Mouse (Mus musculus): ENCODE measurements around the gene Mov10. TPM values are rescaled to one million over a fixed set of nuclear protein-coding genes. Genes with fewer than 3 reads are reported as not detected.

Gene Mov10
- total RNA-seq, 2 experiments from 2014 or later, result 9.3 to 9.7 TPM

DNA sequence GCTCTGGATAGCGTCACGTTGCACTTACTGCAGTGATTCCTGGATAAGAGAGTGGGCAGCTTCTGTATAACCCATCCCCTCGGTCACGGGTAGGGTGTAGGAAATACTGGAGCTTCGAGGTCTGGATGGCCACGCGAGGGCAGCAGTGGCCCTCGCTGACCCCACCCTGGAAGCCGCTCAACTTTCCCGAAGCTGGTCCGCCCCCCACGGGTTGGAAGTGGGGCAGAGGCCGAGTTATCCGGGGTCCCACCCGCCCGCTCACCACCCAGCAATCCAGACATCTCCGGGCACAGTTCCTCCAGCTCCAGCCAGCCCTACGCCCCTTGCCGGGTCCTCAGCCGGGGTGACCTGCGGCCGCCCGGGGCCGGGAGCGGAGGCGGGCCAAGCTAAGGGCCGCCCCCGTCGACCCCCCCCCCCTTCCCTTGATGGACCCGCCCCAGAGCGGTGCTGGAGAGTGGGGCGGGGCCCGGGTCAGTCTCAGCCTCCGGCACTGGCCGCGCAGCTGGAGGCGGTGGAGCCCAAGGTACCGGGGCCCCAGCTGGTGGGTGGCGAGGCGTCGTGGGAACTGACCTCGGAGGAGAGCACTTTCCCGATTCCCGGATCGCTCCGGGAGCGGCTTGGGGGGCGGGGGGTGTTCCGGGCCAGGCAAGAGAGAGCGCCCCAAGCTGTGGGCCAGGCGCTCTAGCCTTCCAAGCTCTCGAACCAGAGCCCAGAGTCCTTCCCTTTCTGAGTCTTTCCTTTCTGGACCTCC is 29.6 kb downstream of the Mov10 start:
- intact Hi-C loops (cut with DNase I), result no loop called here
- DNase-seq (ENCODE audit: extremely low spot score in 1 of 2, low spot score in 2 of 2), result peak in 1 of 2 experiments; percentile 91

DNA sequence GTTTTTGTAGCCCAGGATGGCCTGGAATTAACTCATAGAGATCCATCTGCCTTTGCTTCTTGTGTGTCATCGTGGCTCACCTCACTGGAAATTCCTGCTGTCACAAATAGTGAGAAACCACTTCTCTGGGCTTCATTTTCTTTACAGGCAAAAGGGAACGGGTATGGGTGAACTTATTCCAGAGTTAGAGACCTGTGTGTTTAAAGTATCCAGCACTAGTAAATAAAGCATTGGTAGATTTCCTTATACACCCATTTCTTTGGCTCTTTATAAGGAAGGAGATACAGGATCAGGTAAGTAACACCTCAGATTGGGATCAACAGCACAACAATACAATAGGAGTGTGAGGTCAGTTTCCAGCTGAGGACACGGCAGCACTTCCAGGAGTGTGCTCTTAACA is 30.3 kb downstream of the Mov10 start, which contains the start of gene Rhoc:
Rhoc (plus strand) TSS at position 301 of the 400 bp plus-strand sequence.
- intact Hi-C loops (cut with DNase I), result no loop called here

DNA sequence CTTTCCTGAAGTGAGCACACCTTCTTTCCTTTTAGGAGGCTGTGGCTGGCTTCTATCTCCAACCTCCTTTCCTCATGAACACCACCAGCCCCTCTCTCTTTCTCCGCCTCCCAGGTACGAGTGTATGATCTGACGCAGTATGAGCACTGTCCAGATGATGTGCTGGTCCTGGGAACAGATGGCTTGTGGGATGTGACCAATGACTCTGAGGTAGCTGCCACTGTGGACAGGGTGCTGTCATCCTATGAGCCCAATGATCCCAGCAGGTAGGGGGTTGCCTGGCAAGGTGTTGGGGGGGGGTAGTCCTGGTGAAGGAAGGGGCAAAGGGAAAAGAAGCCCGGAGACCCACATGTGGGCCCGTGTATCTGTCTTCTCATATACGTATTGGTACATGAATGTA is 33.1 kb downstream of the Mov10 start:
- DNase-seq (ENCODE audit: extremely low spot score in 1 of 2, low spot score in 2 of 2), result no peak
- intact Hi-C loops (cut with DNase I), result no loop called here

More for the DNA sequence above, 30.3 kb downstream of the Mov10 start, which contains the start of gene Rhoc:
- DNase-seq (ENCODE audit: extremely low spot score in 1 of 2, low spot score in 2 of 2), result no peak

DNA sequence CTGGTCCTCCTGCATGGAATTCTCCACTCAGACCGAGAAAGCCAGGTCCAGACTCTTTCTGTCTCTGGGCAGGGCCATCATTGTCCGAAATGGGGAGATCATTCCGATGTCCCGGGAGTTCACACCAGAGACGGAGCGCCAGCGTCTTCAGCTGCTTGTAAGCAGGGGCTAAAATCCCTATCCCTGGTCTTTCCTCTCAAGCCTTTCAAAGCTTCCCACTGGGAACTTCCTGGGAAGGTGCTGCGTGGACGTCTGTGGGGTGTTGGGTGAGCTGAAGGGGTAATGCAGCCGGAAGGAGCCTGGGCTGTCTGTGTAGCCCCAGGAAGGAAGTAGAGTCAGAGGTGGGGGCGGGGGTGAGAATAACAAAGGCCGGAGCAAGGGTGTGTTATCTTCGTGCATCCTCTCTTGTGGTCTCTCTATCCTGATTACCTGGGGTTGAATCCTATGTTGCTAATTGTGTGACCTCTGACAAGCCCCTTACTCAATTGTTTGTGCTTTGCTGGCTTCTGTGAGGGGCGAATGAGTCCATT is 34.3 kb downstream of the Mov10 start:
- peak in 1 of 2 experiments; percentile 33 for DNase-seq (ENCODE audit: extremely low spot score in 1 of 2, low spot score in 2 of 2)
- intact Hi-C loops (cut with DNase I), result loop anchor here (5.0 kb wide), 1 partner anchor 78 kb away; the partner anchor contains the start of genes Capza1 and St7l

DNA sequence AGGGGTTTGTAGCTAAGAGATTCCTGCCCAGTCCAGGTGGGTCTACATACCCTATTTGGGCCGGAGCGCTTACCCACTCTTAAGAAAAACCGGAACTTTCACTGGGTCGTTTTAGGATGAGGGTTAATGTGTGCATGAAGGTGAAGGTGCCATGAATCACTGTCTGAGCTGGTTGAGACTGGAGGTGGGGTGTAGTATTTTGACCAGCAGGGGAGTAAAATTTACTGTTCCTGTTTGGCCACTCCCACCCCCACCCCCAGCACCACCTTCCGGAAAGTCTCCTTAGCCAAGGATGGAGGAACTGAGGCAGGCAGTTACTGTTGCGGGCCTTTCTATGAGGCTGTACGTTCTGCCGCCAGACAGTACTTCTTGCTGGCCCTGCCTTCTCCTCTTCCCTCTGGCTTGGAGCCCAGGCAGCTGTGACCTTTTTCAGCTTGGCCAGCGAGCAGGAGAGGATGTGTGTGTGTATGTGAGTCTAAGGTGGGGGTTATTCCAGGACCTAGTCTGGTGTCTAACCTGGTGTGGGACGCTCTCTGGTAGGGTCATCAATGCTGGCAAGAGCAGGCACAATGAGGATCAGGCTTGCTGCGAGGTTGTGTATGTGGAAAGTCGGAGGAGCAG is 36.2 kb downstream of the Mov10 start:
- peak in 1 of 2 experiments; percentile 78 for DNase-seq (ENCODE audit: extremely low spot score in 1 of 2, low spot score in 2 of 2)
- intact Hi-C loops (cut with DNase I), result loop anchor here (5.0 kb wide), 1 partner anchor 80 kb away; the partner anchor contains the start of genes Capza1 and St7l

DNA sequence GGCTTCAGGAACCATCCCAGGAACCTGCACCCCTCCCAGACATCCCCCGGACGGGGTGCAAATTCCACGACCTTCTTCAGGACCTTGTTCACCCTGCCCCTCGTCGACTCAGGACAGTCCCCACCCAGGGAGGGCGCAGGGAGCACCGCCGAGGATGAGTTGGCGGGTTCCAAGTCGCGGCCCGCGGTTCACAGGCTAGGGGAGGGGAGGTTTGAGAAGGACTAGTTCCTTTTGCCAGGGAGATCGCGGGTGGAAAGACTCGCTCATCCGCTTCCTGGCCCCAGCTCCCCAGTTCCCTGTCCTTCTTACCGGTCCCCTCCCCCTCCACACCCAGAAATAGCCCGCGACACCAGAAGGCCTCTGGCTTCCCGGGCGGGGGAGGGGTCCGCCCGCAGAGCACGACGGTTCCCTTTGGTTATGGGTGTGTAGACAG is 36.9 kb downstream of the Mov10 start, which contains the start of gene Fam19a3:
Fam19a3 (minus strand) TSS at position 370 of the 433 bp plus-strand sequence.
- intact Hi-C loops (cut with DNase I), result loop anchor here (2.0 to 5.0 kb wide), 2 partner anchors 67 to 81 kb away; partner anchors contain the start of genes Capza1 and St7l
- DNase-seq (ENCODE audit: extremely low spot score in 1 of 2, low spot score in 2 of 2), result peak in 1 of 2 experiments; percentile 56

DNA sequence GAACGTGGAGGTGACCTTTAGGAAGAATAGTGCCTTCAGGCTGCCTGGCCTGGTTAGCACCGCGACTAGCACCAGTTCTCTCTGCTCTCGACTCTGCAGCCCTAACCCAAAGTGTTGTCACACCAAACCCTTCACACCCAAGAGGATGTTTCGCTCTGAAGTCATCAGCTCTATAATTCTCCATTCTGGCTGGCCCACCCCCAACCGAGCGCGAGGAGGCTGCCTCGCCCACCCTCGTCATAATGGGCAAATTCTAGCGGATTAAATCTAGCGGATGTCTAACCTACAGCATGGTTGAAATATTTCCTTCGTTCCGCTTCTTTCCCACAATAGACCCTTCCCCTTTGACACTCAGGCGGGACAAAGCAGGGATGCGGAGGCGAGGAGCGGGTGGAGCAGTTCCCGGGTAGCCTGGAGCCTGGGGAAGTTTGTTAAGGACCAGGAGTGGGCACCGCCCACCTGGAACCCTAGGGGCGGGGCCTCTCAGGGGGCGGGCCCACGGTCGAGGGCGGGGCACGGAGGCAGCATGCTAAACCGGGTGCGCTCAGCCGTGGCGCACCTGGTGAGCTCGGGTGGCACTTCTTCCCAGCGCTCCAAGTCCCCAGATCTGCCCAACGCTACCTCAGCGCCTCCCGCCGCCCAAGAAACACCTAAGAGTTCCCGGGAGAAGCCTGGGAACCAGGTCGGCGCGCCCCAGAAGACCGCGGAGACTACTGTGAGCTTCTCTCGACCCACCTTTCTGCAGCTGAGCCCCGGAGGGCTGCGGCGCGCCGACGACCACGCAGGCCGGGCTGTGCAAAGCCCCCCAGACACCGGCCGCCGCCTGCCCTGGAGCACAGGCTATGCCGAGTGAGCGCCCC is 37.6 kb downstream of the Mov10 start, which contains the start of gene Ppm1j:
Ppm1j (plus strand) TSS at position 496 of the 860 bp plus-strand sequence.
- DNase-seq (ENCODE audit: extremely low spot score in 1 of 2, low spot score in 2 of 2), result peak in 1 of 2 experiments; percentile 71
- intact Hi-C loops (cut with DNase I), result loop anchor here (2.0 to 5.0 kb wide), 2 partner anchors 66 to 82 kb away; partner anchors contain the start of genes Capza1 and St7l

DNA sequence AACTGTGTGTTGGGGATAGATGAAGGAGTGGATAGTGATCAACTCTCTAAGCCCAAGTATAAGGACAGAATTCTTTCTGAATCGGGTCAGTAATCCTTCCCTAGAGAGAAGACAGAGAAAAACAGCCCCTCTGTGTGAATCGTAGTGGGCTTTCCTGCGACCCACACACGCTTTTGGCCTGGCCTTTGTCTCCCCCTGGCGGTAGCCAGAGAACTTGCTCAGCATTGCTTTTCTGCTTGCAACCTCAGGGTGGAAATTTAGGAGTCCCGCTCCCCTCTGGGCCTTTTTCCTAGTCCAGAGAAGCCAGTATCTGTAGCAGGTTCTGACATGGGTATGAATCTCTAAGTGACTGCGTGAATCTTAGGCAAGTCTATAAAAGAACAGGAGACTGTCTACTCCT is 38.4 kb downstream of the Mov10 start:
- intact Hi-C loops (cut with DNase I), result loop anchor here (2.0 to 10.0 kb wide), 3 partner anchors 65 to 185 kb away; partner anchors contain the start of genes Capza1, St7l and Wnt2b
- peak; percentile 42 to 75 for DNase-seq (ENCODE audit: extremely low spot score in 1 of 2, low spot score in 2 of 2)

DNA sequence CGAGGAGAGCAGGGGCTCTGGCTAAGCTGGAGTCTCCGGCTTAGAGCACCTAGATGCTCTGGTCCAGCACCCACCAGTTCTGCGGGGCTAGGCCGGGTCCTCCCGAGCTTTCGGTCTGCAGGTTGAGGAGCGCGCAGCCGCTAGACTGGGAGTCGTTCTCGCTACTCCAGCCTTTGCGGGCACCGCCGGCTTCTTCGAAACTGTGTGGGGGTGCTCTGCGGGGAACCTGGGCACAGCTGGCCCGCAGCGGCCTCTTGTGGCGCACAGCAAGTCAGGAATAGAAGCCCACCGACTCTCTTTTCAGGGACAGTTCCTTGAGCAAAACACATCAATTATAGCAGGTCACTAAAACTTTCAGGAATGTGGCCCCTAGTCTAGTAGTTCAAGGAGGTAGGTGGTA is 41.0 kb downstream of the Mov10 start:
- peak in 1 of 2 experiments; percentile 45 for DNase-seq (ENCODE audit: extremely low spot score in 1 of 2, low spot score in 2 of 2)
- intact Hi-C loops (cut with DNase I), result loop anchor here (10.0 kb wide), 1 partner anchor 187 kb away; the partner anchor contains the start of gene Wnt2b

DNA sequence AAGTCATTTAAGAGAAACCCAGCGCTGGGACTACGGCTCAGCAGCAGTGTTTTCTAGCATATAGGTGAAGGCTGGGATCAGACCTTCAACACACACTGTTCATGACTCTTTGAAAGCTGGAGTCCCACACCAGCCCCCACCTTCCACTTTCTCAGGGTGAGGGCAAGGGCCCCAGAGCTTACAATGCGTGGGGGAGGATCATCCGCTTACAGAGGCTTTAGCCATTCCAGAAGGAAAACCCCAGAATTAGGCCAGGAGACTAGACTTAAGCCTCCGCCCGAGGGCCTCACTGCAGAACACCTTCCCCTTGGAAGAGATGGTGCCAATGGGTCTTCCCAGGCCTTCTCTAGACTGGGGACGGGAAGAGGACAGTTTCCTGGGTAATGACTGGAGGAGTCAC is 45.1 kb downstream of the Mov10 start:
- intact Hi-C loops (cut with DNase I), result loop anchor here (2.0 to 10.0 kb wide), 2 partner anchors 58 to 192 kb away; partner anchors contain the start of gene Wnt2b
- DNase-seq (ENCODE audit: extremely low spot score in 1 of 2, low spot score in 2 of 2), result no peak

DNA sequence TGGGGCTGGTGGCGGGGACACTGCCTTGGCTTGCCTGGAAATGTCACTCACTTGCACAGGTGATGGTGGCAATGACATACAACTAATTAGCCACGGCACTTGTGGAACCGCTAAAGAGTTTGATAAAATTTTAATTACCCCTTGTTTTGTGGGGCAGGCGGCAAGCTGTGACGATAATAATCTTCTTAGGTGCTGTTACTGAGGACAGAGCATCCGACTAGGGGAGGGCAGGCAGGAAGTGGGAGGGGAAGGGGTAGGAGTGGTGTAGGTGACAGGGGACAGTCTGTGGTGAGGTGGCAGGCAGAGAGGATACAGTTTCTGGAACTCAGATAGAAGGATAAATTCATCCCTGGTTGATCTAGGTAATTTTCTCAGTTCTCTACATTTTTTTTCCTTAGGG is 46.9 kb downstream of the Mov10 start:
- intact Hi-C loops (cut with DNase I), result loop anchor here (10.0 kb wide), 1 partner anchor 193 kb away; the partner anchor contains the start of gene Wnt2b
- DNase-seq (ENCODE audit: extremely low spot score in 1 of 2, low spot score in 2 of 2), result no peak

DNA sequence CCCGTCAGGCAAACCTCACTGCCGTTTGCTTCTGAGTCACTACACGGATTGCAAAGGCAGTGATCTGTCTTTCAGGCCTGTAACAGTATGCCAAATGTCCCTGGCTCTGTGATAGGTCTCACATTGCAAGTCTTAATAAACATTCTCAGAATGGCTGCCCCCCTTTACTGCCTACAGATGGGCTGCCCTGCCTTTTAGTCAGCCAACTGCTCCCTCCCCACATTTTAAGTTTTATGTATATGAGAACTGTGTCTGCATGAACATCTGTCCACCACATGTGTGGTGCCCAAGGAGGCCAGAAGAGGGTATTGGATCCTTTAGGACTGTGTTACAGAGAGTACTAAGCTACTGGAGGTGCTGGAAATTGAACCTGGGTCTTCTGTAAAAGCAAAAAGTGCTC is 47.4 kb downstream of the Mov10 start:
- intact Hi-C loops (cut with DNase I), result loop anchor here (10.0 kb wide), 1 partner anchor 194 kb away; the partner anchor contains the start of gene Wnt2b
- no peak for DNase-seq (ENCODE audit: extremely low spot score in 1 of 2, low spot score in 2 of 2)

DNA sequence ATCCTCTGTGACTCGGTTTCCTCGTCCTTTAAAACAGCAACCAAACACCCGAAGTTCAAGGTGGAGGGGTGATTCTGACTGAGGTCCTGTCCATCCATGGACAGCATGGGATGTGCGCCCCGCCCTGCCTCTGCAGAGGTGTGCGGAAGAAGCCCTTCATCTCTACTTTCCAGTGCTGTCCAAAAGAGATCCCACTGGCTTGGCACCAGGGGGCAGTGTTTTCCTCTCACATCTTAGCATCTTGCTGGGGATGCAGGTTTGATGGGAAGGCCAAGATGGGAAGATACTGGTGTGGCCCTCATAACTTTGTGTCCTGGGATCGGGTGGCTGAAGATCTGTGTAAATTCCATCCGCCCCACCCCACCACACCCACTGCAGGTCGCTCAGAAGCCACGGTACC is 48.3 kb downstream of the Mov10 start:
- intact Hi-C loops (cut with DNase I), result loop anchor here (10.0 kb wide), 1 partner anchor 195 kb away; the partner anchor contains the start of gene Wnt2b
- peak in 1 of 2 experiments; percentile 64 for DNase-seq (ENCODE audit: extremely low spot score in 1 of 2, low spot score in 2 of 2)

DNA sequence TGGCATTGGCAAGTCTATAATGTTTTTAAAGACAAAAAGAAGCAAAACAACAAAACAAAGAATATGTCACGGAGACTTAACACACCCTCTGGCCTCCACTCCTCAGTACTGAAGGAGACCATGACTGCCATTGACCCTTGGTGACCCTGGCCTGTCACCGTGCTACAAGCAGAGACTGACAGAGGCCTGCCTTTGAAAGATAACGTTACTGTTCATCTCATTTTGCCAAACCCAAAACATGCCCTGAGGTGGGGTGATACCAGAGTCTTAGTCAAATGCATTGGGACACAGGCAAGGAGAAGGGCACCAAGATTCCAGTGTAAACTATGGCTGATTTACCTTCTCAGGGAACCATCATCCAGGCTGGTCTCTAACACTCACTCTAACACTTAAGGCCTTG is 49.2 kb downstream of the Mov10 start:
- intact Hi-C loops (cut with DNase I), result no loop called here

DNA sequence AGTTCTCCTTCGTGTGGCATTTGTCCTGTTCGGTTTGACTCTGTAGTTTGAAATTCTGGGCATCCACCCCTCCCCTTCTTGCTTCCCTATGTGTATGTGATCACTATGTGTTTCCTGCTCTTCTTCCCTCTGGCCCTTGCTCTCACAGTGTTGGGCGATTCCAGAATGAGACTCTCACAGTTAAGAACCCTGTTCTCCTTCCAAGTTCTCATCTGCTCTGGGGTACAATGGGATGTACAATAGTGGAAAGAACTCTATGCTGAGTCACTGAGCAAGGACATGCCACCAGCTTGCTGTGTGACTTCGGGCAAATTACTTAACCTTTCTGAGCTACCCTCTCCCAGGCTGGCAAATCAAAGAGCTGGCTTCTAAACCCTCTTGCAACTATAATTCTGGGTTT is 50.6 kb downstream of the Mov10 start:
- no peak for DNase-seq (ENCODE audit: extremely low spot score in 1 of 2, low spot score in 2 of 2)
- intact Hi-C loops (cut with DNase I), result no loop called here

More for the DNA sequence above, 49.2 kb downstream of the Mov10 start:
- no peak for DNase-seq (ENCODE audit: extremely low spot score in 1 of 2, low spot score in 2 of 2)

DNA sequence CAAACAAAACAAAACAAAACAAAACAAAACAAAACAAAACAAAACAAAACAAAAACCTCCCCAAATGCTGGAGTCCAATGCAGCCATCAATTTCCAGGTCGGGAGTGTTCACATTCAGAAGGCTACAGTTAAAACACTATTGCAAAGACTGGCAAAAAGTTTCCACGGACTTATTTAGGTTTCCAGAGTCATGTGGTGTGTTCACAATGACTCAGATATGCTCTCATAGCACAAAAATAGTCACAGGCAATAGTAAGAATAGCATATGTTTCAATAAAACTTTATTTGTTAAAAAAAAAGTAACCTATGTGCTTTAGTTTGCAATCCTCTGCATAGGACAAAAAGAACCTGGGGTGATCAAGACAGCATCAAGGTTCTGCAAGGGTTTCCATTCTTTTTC is 51.2 kb downstream of the Mov10 start:
- intact Hi-C loops (cut with DNase I), result no loop called here
- no peak for DNase-seq (ENCODE audit: extremely low spot score in 1 of 2, low spot score in 2 of 2)

DNA sequence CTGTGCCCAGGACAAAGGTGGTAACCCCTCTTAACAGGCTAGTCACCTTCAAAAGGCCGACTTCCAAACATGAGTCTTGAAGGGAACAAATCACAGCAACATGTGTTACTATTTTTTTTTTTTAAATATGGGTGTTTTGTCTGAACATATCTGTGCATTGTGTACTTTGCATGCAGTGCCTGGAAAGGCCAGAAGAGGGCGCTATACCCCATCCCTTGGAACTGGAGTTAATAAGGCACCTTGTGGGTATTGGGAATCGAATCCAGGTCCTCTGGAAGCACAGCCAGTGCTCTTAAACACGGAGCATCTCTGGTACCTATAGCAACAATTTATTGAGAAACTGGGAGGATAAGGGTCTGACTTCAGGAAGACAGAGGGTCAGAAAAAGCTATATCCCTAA is 53.3 kb downstream of the Mov10 start:
- DNase-seq (ENCODE audit: extremely low spot score in 1 of 2, low spot score in 2 of 2), result no peak
- intact Hi-C loops (cut with DNase I), result no loop called here

Data from left cerebral cortex, postnatal 10 days (tissue).